Mouse (Mus musculus) bone marrow, adult 2 months (tissue): ENCODE measurements around the gene Tfrc. TPM values are rescaled to one million over a fixed set of nuclear protein-coding genes. Genes with fewer than 3 reads are reported as not detected.
A peak's percentile ranks its signal among the peaks of the same experiment; 100 is the strongest.

Experiments used
- H3K27ac ChIP-seq: fragments of 200-500 bp; 2 replicates; pipeline ENCODE4 v1.5.1; 2012; ENCODE audit warnings: low read depth, mild to moderate bottlenecking, control low read depth, inconsistent platforms, low read length; ENCODE audit not compliant: control insufficient read depth, poor library complexity, insufficient read depth
- H3K4me1 ChIP-seq: fragments of 200-500 bp; 2 replicates; pipeline ENCODE4 v1.6.1; 2011; ENCODE audit warnings: low read length; ENCODE audit not compliant: control insufficient read depth, insufficient read depth
- H3K4me3 ChIP-seq: fragments of 200-500 bp; replicated peaks from 2 replicates; pipeline ENCODE3; 2011; ENCODE audit warnings: mild to moderate bottlenecking, low read depth, low read length, control low read depth; ENCODE audit not compliant: control insufficient read depth
- CTCF ChIP-seq: fragments of 200-500 bp; IDR thresholded peaks from 2 replicates; pipeline ENCODE4 v1.5.1; 2011; ENCODE audit warnings: low read length, control low read depth; ENCODE audit not compliant: control insufficient read depth, insufficient read depth
- POLR2A ChIP-seq: fragments of 200-500 bp; IDR thresholded peaks from 2 replicates; pipeline ENCODE4 v1.6.1; 2011; ENCODE audit warnings: low read depth, mild to moderate bottlenecking, control low read depth, low read length, borderline replicate concordance; ENCODE audit not compliant: control insufficient read depth
- WGBS: fragments of 180-500 bp; shearing (Covaris S2); methylation state at CpG from one replicate; pipeline ENCODE4 v1.1.7; 2018; 5-methylcytosine and 5-hydroxymethylcytosine counted together
- polyA plus RNA-seq: library from polyadenylated mRNA; stranded (reverse); fragments of >200 nt; gene quantifications from 2 replicates; pipeline ENCODE4 v1.2.4, GENCODE M21; 2011; ENCODE audit warnings: low replicate concordance; ENCODE audit not compliant: missing spikeins, insufficient read depth, insufficient read length

The Tfrc gene
- polyA plus RNA-seq, 1 experiment: 210 TPM

- WGBS: 80% methylated on average over 9 of the region's 9 CpGs
- TF ChIP-seq POLR2A (no peak), CTCF (no peak)
- Histone ChIP-seq H3K4me1 (peaks cover 9% of the 10 kb centered on the region), H3K27ac (no peak overlapping the region; the same call in 1 of the 2 replicates), H3K4me3 (peak overlapping the region; percentile 65)
Measured at GRCm38 (mm10) chr16:32646014-32646413, 37.3 kb downstream of the Tfrc start.

- no peak for TF ChIP-seq POLR2A
- TF ChIP-seq CTCF: no peak
- peaks cover 12% of the 10 kb centered on the region for H3K4me1 ChIP-seq
- no peak overlapping the region for H3K4me3 ChIP-seq
- no peak overlapping the region for H3K27ac ChIP-seq
Measured at GRCm38 (mm10) chr16:32647712-32648111, 39.0 kb downstream of the Tfrc start.

- no peak for TF ChIP-seq POLR2A
- no peak for TF ChIP-seq CTCF
- Histone ChIP-seq H3K4me1 (peaks cover 10% of the 10 kb centered on the region), H3K27ac (peak overlapping the region; percentile 67; the same call in 1 of the 2 replicates), H3K4me3 (no peak overlapping the region)
Measured at GRCm38 (mm10) chr16:32650461-32650860, 41.7 kb downstream of the Tfrc start.

GRCm38 (mm10) chr16:32650974-32651618 lies 42.4 kb downstream of the Tfrc start:
- peaks cover 10% of the 10 kb centered on the region for H3K4me1 ChIP-seq
- WGBS: 6% methylated on average over 5 of the region's 5 CpGs
- H3K27ac ChIP-seq: peak overlapping the region; percentile 89
- no peak overlapping the region for H3K4me3 ChIP-seq
- no peak for TF ChIP-seq POLR2A
- TF ChIP-seq CTCF: no peak

GRCm38 (mm10) chr16:32654071-32654733 lies 45.5 kb downstream of the Tfrc start:
- Histone ChIP-seq H3K4me1 (peaks cover 7% of the 10 kb centered on the region), H3K27ac (no peak overlapping the region), H3K4me3 (no peak overlapping the region)
- no peak for TF ChIP-seq POLR2A
- TF ChIP-seq CTCF: no peak
- WGBS: 86% methylated on average over 6 of the region's 6 CpGs

- peaks cover 7% of the 10 kb centered on the region for H3K4me1 ChIP-seq
- H3K4me3 ChIP-seq: no peak overlapping the region
- H3K27ac ChIP-seq: no peak overlapping the region
- TF ChIP-seq POLR2A (no peak), CTCF (no peak)
- 83% methylated on average over 4 of the region's 4 CpGs for WGBS
Measured at GRCm38 (mm10) chr16:32655534-32655933, 46.8 kb downstream of the Tfrc start.

- H3K27ac ChIP-seq: peak overlapping the region; percentile 26; the same call in 1 of the 2 replicates
- no peak overlapping the region for H3K4me3 ChIP-seq
- no peak for TF ChIP-seq POLR2A
- TF ChIP-seq CTCF: no peak
- H3K4me1 ChIP-seq: peaks cover 4% of the 10 kb centered on the region
- 47% methylated on average over 8 of the region's 8 CpGs for WGBS
Measured at GRCm38 (mm10) chr16:32656321-32656720, 47.6 kb downstream of the Tfrc start.

GRCm38 (mm10) chr16:32656794-32657193 lies 48.1 kb downstream of the Tfrc start:
- Histone ChIP-seq H3K27ac (no peak overlapping the region), H3K4me1 (peaks cover 1% of the 10 kb centered on the region; the same call in 1 of the 2 replicates)

More at GRCm38 (mm10) chr16:32656794-32657193, 48.1 kb downstream of the Tfrc start:
- WGBS: 76% methylated on average over 8 of the region's 8 CpGs
- H3K4me3 ChIP-seq: no peak overlapping the region
- TF ChIP-seq CTCF: no peak
- TF ChIP-seq POLR2A: no peak
